Mouse (Mus musculus) embryonic facial prominence, embryonic 15.5 days (tissue): ENCODE data around the gene Tbc1d22a. TPM values are rescaled to one million over a fixed set of nuclear protein-coding genes. Genes with fewer than 3 reads are reported as not detected.
A peak's percentile ranks its signal among the peaks of the same experiment; 100 is the strongest.

Experiments used
- ATAC-seq: fragments of 200-750 bp; cut with Nextera tagmentation; 2 replicates; pipeline ENCODE4 v1.8.0; 2017; ENCODE audit warnings: low read depth, moderate TSS enrichment; ENCODE audit not compliant: insufficient number of reproducible peaks, low FRiP score, low TSS enrichment
- H3K27ac ChIP-seq: fragments of 300-500 bp; sonication (generic); replicated peaks from 2 replicates; pipeline ENCODE4 v1.5.1; 2015; ENCODE audit warnings: mild to moderate bottlenecking, inconsistent platforms
- H3K27me3 ChIP-seq: fragments of 300-500 bp; sonication (generic); 2 replicates; pipeline ENCODE4 v1.6.1; 2015; ENCODE audit warnings: inconsistent platforms
- H3K36me3 ChIP-seq: fragments of 300-500 bp; sonication (generic); 2 replicates; pipeline ENCODE4 v1.6.1; 2015; ENCODE audit warnings: mild to moderate bottlenecking, inconsistent platforms
- H3K4me1 ChIP-seq: fragments of 300-500 bp; sonication (generic); 2 replicates; pipeline ENCODE4 v1.6.1; 2015; ENCODE audit warnings: inconsistent platforms
- H3K4me2 ChIP-seq: fragments of 300-500 bp; sonication (generic); replicated peaks from 2 replicates; pipeline ENCODE4 v1.6.1; 2015; ENCODE audit warnings: mild to moderate bottlenecking, inconsistent platforms
- H3K4me3 ChIP-seq: fragments of 300-500 bp; sonication (generic); replicated peaks from 2 replicates; pipeline ENCODE4 v1.5.1; 2015; ENCODE audit warnings: mild to moderate bottlenecking, inconsistent platforms
- H3K9ac ChIP-seq: fragments of 300-500 bp; sonication (generic); 2 replicates; pipeline ENCODE4 v1.6.1; 2015; ENCODE audit warnings: inconsistent platforms
- H3K9me3 ChIP-seq: fragments of 300-500 bp; sonication (generic); replicated peaks from 2 replicates; pipeline ENCODE4 v1.6.1; 2016; ENCODE audit warnings: inconsistent platforms
- WGBS: fragments of 180-500 bp; shearing (Covaris S2); methylation state at CpG from one replicate; pipeline ENCODE4 v1.1.7; 2015; 5-methylcytosine and 5-hydroxymethylcytosine counted together
- polyA plus RNA-seq: library from polyadenylated mRNA; unstranded; fragments of >200 nt; fragmentation: Nextera tagmentation; extraction: Ambion mirVana; gene quantifications from 2 replicates; pipeline ENCODE4 v1.2.1, GENCODE M21; 2015

The Tbc1d22a gene
- polyA plus RNA-seq, 1 experiment from 2014 or later: 12.4 TPM

GRCm38 (mm10) chr15:86264389-86264788 lies 50.1 kb downstream of the Tbc1d22a start:
- Histone ChIP-seq H3K9ac (no peak overlapping the region), H3K4me1 (peaks cover 18% of the 10 kb centered on the region), H3K4me3 (no peak overlapping the region), H3K4me2 (no peak overlapping the region), H3K9me3 (no peaks in the 10 kb centered on the region), H3K27ac (no peak overlapping the region), H3K36me3 (no peaks in the 10 kb centered on the region), H3K27me3 (no peaks in the 10 kb centered on the region)
- WGBS: 53% methylated on average over 3 of the region's 3 CpGs
- 0 out of 2 replicates have a peak, but pooled peaks have one; percentile 35 for ATAC-seq

- Histone ChIP-seq H3K9me3 (no peaks in the 10 kb centered on the region), H3K9ac (no peak overlapping the region), H3K27ac (no peak overlapping the region; the same call in 1 of the 2 replicates), H3K4me2 (no peak overlapping the region), H3K27me3 (no peaks in the 10 kb centered on the region), H3K36me3 (no peaks in the 10 kb centered on the region), H3K4me3 (no peak overlapping the region), H3K4me1 (peaks cover 18% of the 10 kb centered on the region)
- 39% methylated on average over 7 of the region's 7 CpGs for WGBS
- ATAC-seq: peak; percentile 62; the same call in 1 of the 2 replicates
Measured at GRCm38 (mm10) chr15:86264803-86265202, 50.5 kb downstream of the Tbc1d22a start.

GRCm38 (mm10) chr15:86266975-86267374 lies 52.7 kb downstream of the Tbc1d22a start:
- Histone ChIP-seq H3K9me3 (no peaks in the 10 kb centered on the region), H3K27me3 (no peaks in the 10 kb centered on the region), H3K4me3 (no peak overlapping the region), H3K9ac (no peak overlapping the region), H3K27ac (no peak overlapping the region), H3K4me2 (no peak overlapping the region), H3K4me1 (peaks cover 18% of the 10 kb centered on the region), H3K36me3 (no peaks in the 10 kb centered on the region)
- ATAC-seq: no peak
- 71% methylated on average over 4 of the region's 4 CpGs for WGBS

GRCm38 (mm10) chr15:86268526-86268925 lies 54.3 kb downstream of the Tbc1d22a start:
- no peak overlapping the region for H3K9ac ChIP-seq
- peaks cover 18% of the 10 kb centered on the region for H3K4me1 ChIP-seq
- H3K27ac ChIP-seq: no peak overlapping the region
- ATAC-seq: 0 out of 2 replicates have a peak, but pooled peaks have one; percentile 17
- WGBS: 63% methylated on average over 1 of the region's 1 CpGs
- H3K9me3 ChIP-seq: no peaks in the 10 kb centered on the region
- no peaks in the 10 kb centered on the region for H3K27me3 ChIP-seq
- no peaks in the 10 kb centered on the region for H3K36me3 ChIP-seq
- no peak overlapping the region for H3K4me2 ChIP-seq
- H3K4me3 ChIP-seq: no peak overlapping the region

GRCm38 (mm10) chr15:86275754-86276153 lies 61.5 kb downstream of the Tbc1d22a start:
- no peak for ATAC-seq
- H3K27ac ChIP-seq: no peak overlapping the region
- H3K9ac ChIP-seq: no peak overlapping the region
- no peaks in the 10 kb centered on the region for H3K9me3 ChIP-seq
- 69% methylated on average over 7 of the region's 7 CpGs for WGBS
- H3K4me1 ChIP-seq: peaks cover 22% of the 10 kb centered on the region
- no peaks in the 10 kb centered on the region for H3K36me3 ChIP-seq
- H3K27me3 ChIP-seq: no peaks in the 10 kb centered on the region
- H3K4me2 ChIP-seq: no peak overlapping the region
- no peak overlapping the region for H3K4me3 ChIP-seq

GRCm38 (mm10) chr15:86276538-86277264 lies 62.4 kb downstream of the Tbc1d22a start:
- no peaks in the 10 kb centered on the region for H3K27me3 ChIP-seq
- no peak overlapping the region for H3K4me2 ChIP-seq
- no peak overlapping the region for H3K27ac ChIP-seq
- no peak overlapping the region for H3K4me3 ChIP-seq
- H3K4me1 ChIP-seq: peaks cover 22% of the 10 kb centered on the region
- ATAC-seq: no peak
- H3K36me3 ChIP-seq: no peaks in the 10 kb centered on the region
- H3K9ac ChIP-seq: no peak overlapping the region
- no peaks in the 10 kb centered on the region for H3K9me3 ChIP-seq
- WGBS: 59% methylated on average over 11 of the region's 11 CpGs

GRCm38 (mm10) chr15:86277428-86277827 lies 63.2 kb downstream of the Tbc1d22a start:
- Histone ChIP-seq H3K4me3 (no peak overlapping the region), H3K27me3 (no peaks in the 10 kb centered on the region), H3K4me2 (no peak overlapping the region), H3K9ac (no peak overlapping the region), H3K36me3 (no peaks in the 10 kb centered on the region), H3K4me1 (peaks cover 22% of the 10 kb centered on the region), H3K27ac (no peak overlapping the region), H3K9me3 (no peaks in the 10 kb centered on the region)
- no peak for ATAC-seq
- 61% methylated on average over 15 of the region's 15 CpGs for WGBS

GRCm38 (mm10) chr15:86279059-86279974 lies 65.1 kb downstream of the Tbc1d22a start:
- no peak overlapping the region for H3K9ac ChIP-seq
- H3K36me3 ChIP-seq: no peaks in the 10 kb centered on the region
- no peaks in the 10 kb centered on the region for H3K27me3 ChIP-seq
- ATAC-seq: no peak
- H3K4me2 ChIP-seq: no peak overlapping the region
- WGBS: 69% methylated on average over 14 of the region's 14 CpGs
- peaks cover 22% of the 10 kb centered on the region for H3K4me1 ChIP-seq
- no peaks in the 10 kb centered on the region for H3K9me3 ChIP-seq
- H3K4me3 ChIP-seq: no peak overlapping the region
- no peak overlapping the region for H3K27ac ChIP-seq

GRCm38 (mm10) chr15:86280137-86280536 lies 65.9 kb downstream of the Tbc1d22a start:
- Histone ChIP-seq H3K4me1 (peaks cover 22% of the 10 kb centered on the region), H3K4me2 (no peak overlapping the region), H3K36me3 (no peaks in the 10 kb centered on the region), H3K9me3 (no peaks in the 10 kb centered on the region), H3K27me3 (no peaks in the 10 kb centered on the region), H3K9ac (no peak overlapping the region), H3K27ac (no peak overlapping the region), H3K4me3 (no peak overlapping the region)
- WGBS: 57% methylated on average over 4 of the region's 4 CpGs
- ATAC-seq: no peak

GRCm38 (mm10) chr15:86283238-86283637 lies 69.0 kb downstream of the Tbc1d22a start:
- Histone ChIP-seq H3K4me1 (peaks cover 7% of the 10 kb centered on the region; the same call in 1 of the 2 replicates), H3K36me3 (no peaks in the 10 kb centered on the region), H3K4me3 (no peak overlapping the region), H3K27me3 (no peaks in the 10 kb centered on the region), H3K9ac (no peak overlapping the region), H3K9me3 (no peaks in the 10 kb centered on the region), H3K27ac (no peak overlapping the region), H3K4me2 (no peak overlapping the region)
- 83% methylated on average over 1 of the region's 1 CpGs for WGBS
- ATAC-seq: no peak

- Histone ChIP-seq H3K4me1 (no peaks in the 10 kb centered on the region), H3K9me3 (no peaks in the 10 kb centered on the region), H3K4me2 (no peak overlapping the region), H3K9ac (no peak overlapping the region), H3K36me3 (no peaks in the 10 kb centered on the region), H3K4me3 (no peak overlapping the region), H3K27me3 (no peaks in the 10 kb centered on the region), H3K27ac (no peak overlapping the region)
- 92% methylated on average over 2 of the region's 2 CpGs for WGBS
- no peak for ATAC-seq
Measured at GRCm38 (mm10) chr15:86285296-86285695, 71.0 kb downstream of the Tbc1d22a start.
